Mouse (Mus musculus) lung, adult 10 weeks (tissue): ENCODE results near the gene Micall1. TPM values are rescaled to one million over a fixed set of nuclear protein-coding genes. Genes with fewer than 3 reads are reported as not detected.

Source experiments
- polyA plus RNA-seq: library from polyadenylated mRNA; stranded (reverse); fragments of 350-450 nt; fragmentation: Illumina TruSeq; extraction: RNeasy Lipid Tissue Mini Kit (QIAGEN cat#74804); gene quantifications from one replicate; pipeline ENCODE4 v1.2.3, GENCODE M21; 2014; ENCODE audit warnings: low read depth, low replicate concordance; ENCODE audit not compliant: insufficient read depth

Gene Micall1
- polyA plus RNA-seq: 9.4 TPM

GRCm38 (mm10) chr15:79108421-79109320 lies at the start of gene Micall1:
TSS of gene Micall1 (plus strand) at chr15:79108898.

GRCm38 (mm10) chr15:79062376-79063159 lies 46.1 kb upstream of the Micall1 start, which contains the start of gene Ankrd54:
TSS of gene Ankrd54 (minus strand) at chr15:79062893.

GRCm38 (mm10) chr15:79074913-79075532 lies 33.7 kb upstream of the Micall1 start, which contains the start of gene Eif3l:
TSS of gene Eif3l (plus strand) at chr15:79075179.

GRCm38 (mm10) chr15:79140866-79141565 lies 32.3 kb downstream of the Micall1 start, which contains the start of the genes Polr2f and 1700088E04Rik:
TSS of gene Polr2f (plus strand) at chr15:79141009.
TSS of gene 1700088E04Rik (minus strand) at chr15:79141253.

GRCm38 (mm10) chr15:79165140-79165539 lies 56.4 kb downstream of the Micall1 start, which contains the start of gene Sox10:
TSS of gene Sox10 (minus strand) at chr15:79165240.

Other genes starting within 250 kb of the Micall1 start
- gene Gga1, start 231.7 kb upstream of the Micall1 start, polyA plus RNA-seq: 41.9 TPM
- gene Gm49510, start 209.2 kb upstream of the Micall1 start, polyA plus RNA-seq: not detected
- gene Sh3bp1, start 209.1 kb upstream of the Micall1 start, polyA plus RNA-seq: 11.6 TPM
- gene Pdxp, start 195.0 kb upstream of the Micall1 start, polyA plus RNA-seq: 1.4 TPM
- gene Lgals1, start 182.2 kb upstream of the Micall1 start, polyA plus RNA-seq: 364 TPM
- 24.6 TPM for gene Nol12, start 174.0 kb upstream of the Micall1 start, polyA plus RNA-seq
- 23.1 TPM for gene Triobp, start 161.2 kb upstream of the Micall1 start, polyA plus RNA-seq
- gene H1f0, start 80.4 kb upstream of the Micall1 start, polyA plus RNA-seq: 89.9 TPM
- gene Galr3, start 67.0 kb upstream of the Micall1 start, polyA plus RNA-seq: not detected
- gene Ankrd54, start 46.0 kb upstream of the Micall1 start, polyA plus RNA-seq: 22.8 TPM
- 61.9 TPM for gene Eif3l, start 33.7 kb upstream of the Micall1 start, polyA plus RNA-seq
- 117 TPM for gene Polr2f, start 32.1 kb downstream of the Micall1 start, polyA plus RNA-seq
- 25.5 TPM for gene 1700088E04Rik, start 32.4 kb downstream of the Micall1 start, polyA plus RNA-seq
- gene Sox10, start 56.3 kb downstream of the Micall1 start, polyA plus RNA-seq: 0.17 TPM
- 13.2 TPM for gene Pick1, start 120.3 kb downstream of the Micall1 start, polyA plus RNA-seq
- 0.14 TPM for gene Gm49486, start 120.5 kb downstream of the Micall1 start, polyA plus RNA-seq
- gene Slc16a8, start 145.9 kb downstream of the Micall1 start, polyA plus RNA-seq: not detected
- 0.62 TPM for gene Baiap2l2, start 176.6 kb downstream of the Micall1 start, polyA plus RNA-seq
- 6.3 TPM for gene Pla2g6, start 219.5 kb downstream of the Micall1 start, polyA plus RNA-seq
- gene Maff, start 237.7 kb downstream of the Micall1 start, polyA plus RNA-seq: 20.4 TPM